Mouse (Mus musculus) MEL (cell line): Measurements from ENCODE around the gene Brpf1.
A peak's percentile ranks its signal among the peaks of the same experiment; 100 is the strongest.

Source experiments
- CTCF ChIP-seq, 3 experiments: IDR thresholded peaks in 2 of 3; conservative IDR thresholded peaks in 1 of 3; 2 replicates each; pipeline ENCODE4 v1.5.1; 2011 to 2012; ENCODE audit warnings: low read length in 3 of 3, low read depth in 2 of 3, mild to moderate bottlenecking in 2 of 3, improper control_type of control experiment in 1 of 3, inconsistent platforms in 1 of 3, mixed read lengths in 1 of 3, moderate library complexity in 1 of 3; ENCODE audit not compliant: control insufficient read depth in 1 of 3, insufficient read depth in 1 of 3, poor library complexity in 1 of 3, severe bottlenecking in 1 of 3
- RCOR1 ChIP-seq: IDR thresholded peaks from 2 replicates; pipeline ENCODE4 v1.6.1; 2012; ENCODE audit warnings: low read depth, mild to moderate bottlenecking, inconsistent platforms, low read length, improper control_type of control experiment
- ZKSCAN1 ChIP-seq: IDR thresholded peaks from 2 replicates; pipeline ENCODE4 v1.6.1; 2012; ENCODE audit warnings: low read depth, mild to moderate bottlenecking, inconsistent platforms, low read length, improper control_type of control experiment, moderate library complexity
- ZMIZ1 ChIP-seq: IDR thresholded peaks from 2 replicates; pipeline ENCODE4 v1.6.1; 2012; ENCODE audit warnings: low read depth, mild to moderate bottlenecking, inconsistent platforms, low read length, improper control_type of control experiment, moderate library complexity

DNA sequence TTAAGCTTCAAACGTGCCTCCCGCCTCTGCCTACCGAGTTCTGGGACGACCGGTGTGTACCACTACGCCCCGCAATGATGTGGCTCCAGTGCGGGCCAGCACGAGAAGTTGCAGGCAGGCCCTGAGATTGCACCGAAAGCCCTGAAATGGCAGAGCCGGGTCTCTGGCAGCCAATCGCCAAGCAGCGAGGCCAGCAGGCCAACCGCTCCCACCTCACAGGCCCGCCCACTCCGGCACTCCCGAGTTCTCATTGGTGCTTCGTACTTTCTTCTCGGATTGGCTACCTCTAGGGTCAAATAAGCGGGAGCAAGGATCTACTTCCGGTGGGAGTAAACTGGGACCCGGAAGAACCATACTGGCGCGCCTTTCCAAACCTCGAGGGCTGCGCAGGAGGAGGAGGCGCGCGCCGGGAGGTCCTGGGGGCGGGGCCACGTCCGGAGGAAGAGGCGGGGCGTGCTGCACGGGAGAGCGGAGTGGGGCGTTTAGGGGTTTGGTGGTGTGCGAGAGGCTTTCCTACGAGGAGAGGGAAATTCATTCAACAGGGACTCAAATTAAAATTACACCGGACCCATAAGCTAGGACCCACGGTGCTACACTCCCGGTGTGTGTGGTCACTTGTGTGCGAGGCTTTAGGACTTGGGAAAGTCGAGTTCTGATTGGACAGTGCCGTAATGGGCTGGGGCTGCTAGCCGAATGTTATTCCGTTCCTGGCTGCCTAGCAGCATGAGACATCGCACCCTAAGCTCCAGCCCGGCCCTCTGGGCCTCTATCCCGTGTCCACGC is 19.8 kb downstream of the Brpf1 start, which contains the start of gene Ogg1:
- TF ChIP-seq ZMIZ1 (peak; percentile 59), RCOR1 (no peak; the same call in 1 of the 2 replicates), CTCF (IDR thresholded peaks at IDR 0.05 in 2 of 3, conservative IDR thresholded peaks at IDR 0.05 in 1 of 3; ENCODE audit: control insufficient read depth in 1 of 3, insufficient read depth in 1 of 3, low read depth in 2 of 3, low read length in 3 of 3, poor library complexity in 1 of 3, severe bottlenecking in 1 of 3) (no peak), ZKSCAN1 (no peak)
